ENCODE assay signal across 12 mouse cellular contexts in genomic region chr6:50940118-50940517, GRCm38 (mm10).
DNase-seq lines count a peak whose midpoint lies in the region; ATAC-seq and TF ChIP-seq lines count a peak whose summit lies in the region.
"Had no signal": no experiment of that assay in that cellular context is flagged by ENCODE, and none has a peak within 500 bp of the region (broad histone marks: within the 10 kb centered on the region; RNA-seq: fewer than 3 reads in every experiment).

No protein-coding gene starts in this region.

- WGBS in intestine, postnatal 0 days: 19% methylated on average over 1 of the region's 1 CpGs
- WGBS in intestine, embryonic 16.5 days: 33% methylated on average over 1 of the region's 1 CpGs
- WGBS in embryonic facial prominence, embryonic 10.5 days: 8% methylated on average over 1 of the region's 1 CpGs

- no peaks in the 10 kb centered on the region for H3K36me3 ChIP-seq in intestine, postnatal 0 days (ENCODE audit: control insufficient read depth, insufficient read depth)
- H3K36me3 ChIP-seq in intestine, embryonic 16.5 days (ENCODE audit: control insufficient read depth, insufficient read depth, low read length): no peaks in the 10 kb centered on the region
- no peaks in the 10 kb centered on the region for H3K36me3 ChIP-seq in ES-Bruce4 (ENCODE audit: control insufficient read depth, insufficient read depth, low read length, poor library complexity, severe bottlenecking)
- H3K36me3 ChIP-seq in embryonic facial prominence, embryonic 10.5 days (replicated peaks): no peaks in the 10 kb centered on the region
- H3K36me3 ChIP-seq: intestine, embryonic 15.5 days; limb, embryonic 15.5 days; neural tube, embryonic 13.5 days had no signal

- no peaks in the 10 kb centered on the region for H3K27me3 ChIP-seq in intestine, postnatal 0 days (replicated peaks; ENCODE audit: control insufficient read depth, insufficient read depth, low read length)
- no peaks in the 10 kb centered on the region for H3K27me3 ChIP-seq in intestine, embryonic 16.5 days (replicated peaks; ENCODE audit: control insufficient read depth, insufficient read depth, low read length)
- H3K27me3 ChIP-seq in ES-Bruce4 (ENCODE audit: control insufficient read depth, insufficient read depth, low read length, poor library complexity, severe bottlenecking): no peaks in the 10 kb centered on the region
- H3K27me3 ChIP-seq in embryonic facial prominence, embryonic 10.5 days (replicated peaks; ENCODE audit: low read depth, poor library complexity, severe bottlenecking): no peaks in the 10 kb centered on the region
- H3K27me3 ChIP-seq: intestine, embryonic 15.5 days; neural tube, embryonic 13.5 days had no signal

- peak; percentile 65 for TF ChIP-seq CTCF in intestine, postnatal 0 days (IDR thresholded peaks at IDR 0.05; ENCODE audit: low read depth)
- peak; percentile 74 for TF ChIP-seq CTCF in ES-Bruce4 (IDR thresholded peaks at IDR 0.05; ENCODE audit: low read depth, low read length)

- no peak for ATAC-seq in intestine, postnatal 0 days
- ATAC-seq in intestine, embryonic 16.5 days: no peak
- ATAC-seq: intestine, embryonic 15.5 days had no signal

- H3K4me1 ChIP-seq in intestine, postnatal 0 days (replicated peaks; ENCODE audit: control insufficient read depth, insufficient read depth, low read length): no peaks in the 10 kb centered on the region
- H3K4me1 ChIP-seq in intestine, embryonic 16.5 days (ENCODE audit: control insufficient read depth, insufficient read depth, low read length): no peaks in the 10 kb centered on the region
- no peaks in the 10 kb centered on the region for H3K4me1 ChIP-seq in ES-Bruce4 (ENCODE audit: control insufficient read depth, insufficient read depth, low read length)
- H3K4me1 ChIP-seq in embryonic facial prominence, embryonic 10.5 days: peaks cover 35% of the 10 kb centered on the region

- H3K27ac ChIP-seq in intestine, postnatal 0 days (ENCODE audit: low read depth, low read length): no peak overlapping the region
- no peak overlapping the region for H3K27ac ChIP-seq in intestine, embryonic 16.5 days (ENCODE audit: low read length)
- H3K27ac ChIP-seq in ES-Bruce4 (ENCODE audit: insufficient read depth, low read length): no peak overlapping the region
- peak overlapping the region; percentile 79 for H3K27ac ChIP-seq in embryonic facial prominence, embryonic 10.5 days (replicated peaks)
- H3K27ac ChIP-seq: neural tube, embryonic 13.5 days had no signal

- peak; percentile 23 for DNase-seq in 416B (ENCODE audit: low read depth)
- no peak for DNase-seq in embryonic facial prominence, embryonic 10.5 days (ENCODE audit: low spot score)
- no peak for DNase-seq in thymus, postnatal 4 days
- DNase-seq in cerebellum, adult 9-11 months: no peak
- DNase-seq: layer of hippocampus, adult 9-11 months; right cerebral cortex, postnatal 25 days had no signal

- H3K4me2 ChIP-seq in intestine, postnatal 0 days (replicated peaks; ENCODE audit: low read depth): no peak overlapping the region
- H3K4me2 ChIP-seq in intestine, embryonic 16.5 days (ENCODE audit: low read depth, low read length): no peak overlapping the region
- H3K4me2 ChIP-seq: intestine, embryonic 15.5 days; limb, embryonic 15.5 days; neural tube, embryonic 13.5 days had no signal

- H3K9ac ChIP-seq in intestine, postnatal 0 days (ENCODE audit: low read depth, low read length): no peak overlapping the region
- H3K9ac ChIP-seq in intestine, embryonic 16.5 days (ENCODE audit: low read depth, low read length): no peak overlapping the region
- H3K9ac ChIP-seq in ES-Bruce4 (ENCODE audit: low read depth, poor library complexity, severe bottlenecking): no peak overlapping the region
- H3K9ac ChIP-seq: intestine, embryonic 15.5 days; limb, embryonic 15.5 days; neural tube, embryonic 13.5 days had no signal

- TF ChIP-seq POLR2A in ES-Bruce4 (IDR thresholded peaks at IDR 0.05; ENCODE audit: insufficient read depth, low read length): no peak

- TF ChIP-seq EP300 in ES-Bruce4 (IDR thresholded peaks at IDR 0.05; ENCODE audit: insufficient read depth, low read depth, low read length): no peak

- H3K4me3 ChIP-seq in intestine, postnatal 0 days (ENCODE audit: low read depth, low read length): no peak overlapping the region
- no peak overlapping the region for H3K4me3 ChIP-seq in intestine, embryonic 16.5 days (ENCODE audit: low read length)
- no peak overlapping the region for H3K4me3 ChIP-seq in ES-Bruce4 (ENCODE audit: low read depth, low read length)
- H3K4me3 ChIP-seq in embryonic facial prominence, embryonic 10.5 days: no peak overlapping the region
- H3K4me3 ChIP-seq: intestine, embryonic 15.5 days; limb, embryonic 15.5 days; neural tube, embryonic 13.5 days had no signal

- H3K9me3 ChIP-seq in intestine, postnatal 0 days (ENCODE audit: control insufficient read depth): no peaks in the 10 kb centered on the region
- no peaks in the 10 kb centered on the region for H3K9me3 ChIP-seq in intestine, embryonic 16.5 days (ENCODE audit: control insufficient read depth, low read length)
- H3K9me3 ChIP-seq in ES-Bruce4 (replicated peaks; ENCODE audit: control insufficient read depth, insufficient read depth, low read length, poor library complexity, severe bottlenecking): no peaks in the 10 kb centered on the region
- no peaks in the 10 kb centered on the region for H3K9me3 ChIP-seq in embryonic facial prominence, embryonic 10.5 days
- H3K9me3 ChIP-seq: intestine, embryonic 15.5 days; limb, embryonic 15.5 days; neural tube, embryonic 13.5 days had no signal
